Mouse (Mus musculus) kidney, postnatal 4 days (tissue): ENCODE measurements around the gene Tob2.

Experiments
- DNase-seq, 2 experiments: peaks; one replicate each; pipeline ENCODE4 v3.0.0; 2021; ENCODE audit warnings: mixed read lengths in 2 of 2

Gene Tob2

DNA sequence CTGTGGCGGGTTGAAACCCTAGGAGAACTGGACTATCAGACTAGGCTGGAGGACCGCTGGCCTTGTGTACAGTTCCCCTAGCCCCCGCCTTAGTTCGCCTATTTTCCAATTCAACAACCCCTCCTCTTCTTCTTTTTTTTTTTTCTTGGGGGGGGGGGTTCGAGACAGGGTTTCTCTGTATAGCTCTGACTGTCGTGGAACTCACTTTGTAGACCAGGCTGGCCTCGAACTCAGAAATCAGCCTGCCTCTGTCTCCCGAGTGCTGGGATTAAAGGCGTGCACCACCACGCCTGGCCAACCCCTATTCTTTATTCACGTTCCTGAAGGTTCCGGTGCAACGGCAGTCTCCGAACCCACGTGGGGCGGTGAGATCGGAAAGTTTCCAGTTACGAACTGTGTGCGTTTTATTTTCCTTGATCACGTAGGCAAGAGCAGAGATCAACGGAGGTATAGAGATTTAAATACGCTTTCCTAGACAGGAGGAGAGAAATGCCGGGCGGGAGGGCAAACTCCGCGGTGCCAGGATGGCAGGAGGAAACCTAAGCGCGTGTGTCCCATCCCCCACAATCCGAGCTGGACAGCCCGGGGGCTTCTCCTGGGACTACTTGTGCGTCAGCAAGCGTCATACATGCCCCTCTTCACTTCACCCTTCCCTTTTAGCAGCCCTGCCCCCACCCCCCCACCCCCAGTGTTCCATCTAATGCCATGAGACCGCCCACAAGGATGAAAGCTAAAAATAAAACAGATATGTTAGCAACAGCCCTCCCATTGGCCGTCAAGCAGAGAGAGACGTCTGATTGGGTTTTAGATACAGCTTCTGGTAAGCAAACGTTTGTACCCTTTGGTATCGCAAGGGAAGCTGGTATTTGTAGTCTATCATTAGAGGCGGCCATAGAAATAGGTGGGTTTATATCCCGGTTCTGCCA, 997 bp upstream of the Tob2 start:
- peak; percentile 84 to 88 for DNase-seq

DNA sequence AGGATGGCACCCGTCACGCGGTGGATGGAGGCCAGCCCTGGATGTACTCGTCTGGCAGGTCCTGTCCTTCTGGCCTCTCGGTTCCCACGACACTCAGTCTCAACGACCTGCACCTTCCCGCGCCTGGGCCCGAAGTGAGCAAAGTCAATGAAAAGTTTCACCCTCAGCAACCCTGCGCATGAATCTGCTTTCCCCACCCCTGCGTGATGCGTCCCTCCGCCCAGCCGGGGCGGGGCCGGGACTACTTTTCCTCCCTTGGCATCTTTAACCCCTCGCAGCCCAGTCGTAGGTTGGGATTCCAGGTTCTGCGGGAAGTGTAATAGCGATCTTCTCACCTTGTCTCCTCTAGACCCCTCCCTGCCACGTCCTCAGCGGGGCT, 469 bp downstream of the Tob2 start:
- DNase-seq: peak; percentile 93 to 95

DNA sequence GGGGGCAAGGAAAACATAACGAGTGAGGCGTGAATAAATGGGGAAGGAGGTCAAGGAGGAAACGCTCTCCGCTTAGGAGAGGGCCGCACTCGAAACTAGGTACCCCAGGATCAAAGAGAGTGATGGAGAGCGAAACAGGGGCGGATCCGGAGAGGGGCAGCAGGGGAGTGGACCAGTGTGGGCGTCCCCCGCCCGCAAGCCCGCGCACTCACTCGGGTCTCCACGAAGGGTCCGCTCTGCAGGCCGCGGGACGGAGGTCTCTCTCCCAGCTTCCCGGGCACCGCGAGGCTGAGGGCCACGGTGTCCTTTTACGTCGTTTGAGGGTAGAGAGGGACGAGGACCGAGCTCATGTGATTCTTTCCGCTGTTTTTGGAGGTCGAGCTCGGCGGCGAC, 876 bp downstream of the Tob2 start:
- peak; percentile 65 to 76 for DNase-seq

DNA sequence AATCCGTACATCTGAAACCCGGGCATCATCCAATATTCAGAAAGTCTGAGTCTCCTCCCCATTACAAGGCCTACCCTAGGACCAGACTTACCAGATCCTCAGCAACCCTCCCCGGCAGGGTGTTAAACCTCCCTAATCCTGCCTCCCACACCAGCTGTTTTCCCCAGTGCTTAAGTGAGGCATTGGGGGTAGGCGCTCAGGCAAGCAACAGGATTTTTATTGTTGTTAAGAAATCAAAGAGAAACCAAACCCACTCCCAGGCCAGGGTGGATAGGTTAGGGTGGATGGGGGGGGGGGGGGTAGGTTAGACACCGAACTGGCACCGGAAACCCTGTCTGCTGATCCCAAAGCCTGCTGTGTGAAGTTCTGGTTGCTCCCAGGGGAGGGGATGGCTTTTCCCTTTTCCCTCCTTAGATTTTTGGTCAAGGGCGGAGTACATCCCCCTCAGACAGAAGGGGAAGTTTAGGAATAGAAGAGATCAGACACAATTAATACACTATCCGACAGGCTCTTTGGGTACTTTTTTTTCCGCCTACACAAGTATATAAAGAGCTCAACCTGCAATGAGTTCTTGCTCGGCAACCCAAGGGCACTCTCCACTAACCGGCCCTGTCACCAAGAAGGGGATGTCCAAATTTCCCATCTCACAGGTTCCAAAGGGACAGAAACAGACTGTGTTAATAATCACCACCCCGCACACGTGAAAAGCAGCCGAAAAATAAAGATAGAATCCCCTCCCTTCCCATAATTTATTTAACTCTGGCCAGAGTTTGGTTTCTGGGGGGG, 1.5 kb downstream of the Tob2 start:
- peak in 1 of 2 experiments; percentile 40 for DNase-seq

DNA sequence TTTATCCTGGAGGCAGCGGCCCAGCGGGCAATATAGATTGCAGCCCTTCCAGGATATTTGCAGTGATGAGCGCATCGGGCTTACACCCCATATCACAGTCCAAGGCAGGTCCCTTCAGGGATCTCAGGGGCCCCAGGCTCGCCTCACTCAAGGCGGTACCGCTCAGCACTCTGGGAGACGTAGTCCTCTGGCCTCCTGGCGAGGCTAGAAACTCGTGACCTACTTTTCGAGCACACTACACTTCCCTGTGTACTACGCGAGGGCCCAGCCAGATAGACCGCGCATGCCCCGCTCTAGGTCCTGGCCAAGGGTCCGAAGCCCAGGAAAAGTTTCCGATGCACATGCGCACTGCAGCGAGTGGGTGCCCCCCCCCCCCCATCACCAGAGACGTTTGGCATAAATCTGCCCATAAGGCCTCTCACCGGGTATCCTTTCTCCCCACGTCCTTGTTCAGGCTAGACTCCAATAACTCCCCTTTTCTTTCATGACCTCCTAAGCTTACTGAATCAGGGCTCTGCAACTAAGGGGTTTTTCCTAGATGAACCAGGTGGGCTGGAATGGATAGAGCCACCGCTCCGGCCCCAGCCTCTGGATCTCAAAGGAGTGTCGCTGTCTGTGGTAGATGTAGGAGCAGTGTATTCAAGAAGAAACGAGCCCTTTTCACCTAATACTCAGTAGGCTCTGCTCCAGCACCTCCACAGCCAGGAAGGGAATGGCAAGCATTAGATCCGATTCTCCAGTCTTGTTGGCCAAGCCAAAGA, 2.4 kb downstream of the Tob2 start:
- DNase-seq: peak; percentile 86 to 92

DNA sequence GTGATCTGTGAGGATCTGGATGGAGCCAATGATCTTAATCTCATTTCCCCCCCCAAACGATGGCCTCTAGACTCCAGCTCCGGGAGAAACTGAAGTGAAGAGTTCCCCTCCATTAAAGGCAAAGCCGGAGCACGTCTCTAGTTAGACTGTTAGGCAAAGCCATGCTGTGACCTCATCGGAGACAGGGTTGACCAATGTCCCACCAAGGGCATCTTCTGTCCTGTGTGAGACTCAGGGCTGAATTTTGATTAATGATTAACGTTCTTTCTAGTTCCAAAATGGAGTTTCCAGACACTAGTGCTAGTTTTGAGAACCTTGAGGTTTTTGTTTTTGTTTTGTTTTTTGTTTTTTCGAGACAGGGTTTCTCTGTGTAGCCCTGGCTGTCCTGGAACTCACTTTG, 5.5 kb downstream of the Tob2 start:
- DNase-seq: no peak

DNA sequence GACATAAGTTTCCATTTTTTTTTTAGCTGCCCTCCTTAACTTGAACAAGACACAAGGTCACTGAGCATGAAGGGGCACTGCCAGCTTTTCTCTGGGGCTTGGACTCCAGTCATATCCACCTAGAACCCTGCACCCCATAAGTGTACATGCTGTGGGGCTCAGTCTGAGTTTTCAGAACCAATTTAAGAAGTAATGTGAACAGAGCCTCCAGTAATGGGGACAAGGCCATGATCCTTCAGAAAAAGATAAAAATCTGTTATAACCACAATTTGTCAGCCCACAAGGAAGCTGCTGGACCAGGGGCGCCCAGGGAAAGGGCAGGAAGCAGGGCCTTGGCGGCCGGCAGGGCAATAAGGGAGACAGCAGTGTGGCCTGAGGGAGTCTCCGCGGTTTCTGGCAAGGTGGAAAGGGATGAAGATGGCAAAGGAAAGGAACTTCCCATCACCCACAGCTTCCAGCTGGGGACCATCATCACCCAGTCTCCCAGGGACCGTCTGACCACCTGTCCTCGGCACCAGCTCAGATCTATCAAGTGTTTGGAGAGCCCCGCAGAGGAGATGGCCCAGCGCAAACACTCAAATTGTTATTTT, 6.1 kb downstream of the Tob2 start:
- DNase-seq: no peak

DNA sequence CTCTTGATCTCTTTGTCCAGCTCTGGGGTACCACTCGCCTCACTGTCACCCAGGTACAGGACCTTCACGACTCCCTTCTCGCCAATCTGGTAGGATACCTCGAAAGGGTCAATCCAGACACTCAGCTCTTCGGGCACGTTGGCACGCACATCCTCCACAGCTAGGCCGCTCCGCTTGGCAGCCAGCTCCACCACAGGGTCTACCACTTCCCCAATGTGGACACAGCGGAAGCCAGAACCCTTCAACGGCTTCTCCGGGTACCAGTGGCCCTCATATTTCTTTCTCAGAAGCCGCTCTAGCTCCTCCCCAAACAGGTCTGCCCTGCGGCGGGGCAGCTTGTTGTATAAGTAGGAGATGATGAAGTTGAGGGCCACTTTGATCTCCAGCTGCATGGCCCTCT, 7.2 kb downstream of the Tob2 start:
- DNase-seq: no peak

DNA sequence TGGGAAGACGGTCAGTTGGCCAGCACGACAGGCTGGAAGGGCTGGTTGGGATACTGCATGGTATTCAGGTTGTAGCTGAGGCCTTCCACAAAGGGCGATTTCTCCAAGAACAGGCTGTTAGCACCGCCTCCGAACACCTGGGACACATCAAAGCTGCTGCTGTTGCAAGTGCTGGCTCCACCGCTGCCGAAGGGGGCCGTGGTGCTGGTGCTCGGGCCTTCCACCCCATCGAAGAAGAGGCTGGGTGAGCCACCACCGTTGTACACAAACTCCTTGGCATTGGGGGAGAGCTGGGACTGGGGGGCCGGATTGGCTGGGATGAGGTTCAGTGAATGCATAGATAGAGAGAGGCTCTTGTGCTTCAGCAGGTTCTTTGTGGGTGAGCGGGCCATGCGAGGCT, 7.9 kb downstream of the Tob2 start:
- DNase-seq: no peak

DNA sequence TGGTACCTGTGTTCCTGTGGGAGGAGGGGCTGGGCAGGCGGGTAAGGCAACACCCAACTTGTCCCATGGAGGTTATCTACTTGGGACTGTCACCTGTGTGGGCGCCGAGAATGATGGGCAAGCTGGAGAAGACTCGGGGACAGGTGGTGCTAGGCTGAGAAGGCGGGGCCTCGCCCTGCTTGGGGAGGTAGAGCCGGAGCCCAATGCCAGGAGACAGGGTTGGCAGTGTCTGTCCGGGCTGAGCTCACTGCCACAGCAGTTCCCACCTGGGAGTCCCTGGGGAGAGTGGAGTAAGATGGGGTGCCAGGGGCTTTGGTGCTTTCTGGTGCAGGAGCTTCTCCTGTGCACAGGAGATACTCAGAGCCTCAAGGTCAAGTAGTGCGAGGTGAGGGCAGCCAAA, 9.5 kb downstream of the Tob2 start:
- DNase-seq: no peak

DNA sequence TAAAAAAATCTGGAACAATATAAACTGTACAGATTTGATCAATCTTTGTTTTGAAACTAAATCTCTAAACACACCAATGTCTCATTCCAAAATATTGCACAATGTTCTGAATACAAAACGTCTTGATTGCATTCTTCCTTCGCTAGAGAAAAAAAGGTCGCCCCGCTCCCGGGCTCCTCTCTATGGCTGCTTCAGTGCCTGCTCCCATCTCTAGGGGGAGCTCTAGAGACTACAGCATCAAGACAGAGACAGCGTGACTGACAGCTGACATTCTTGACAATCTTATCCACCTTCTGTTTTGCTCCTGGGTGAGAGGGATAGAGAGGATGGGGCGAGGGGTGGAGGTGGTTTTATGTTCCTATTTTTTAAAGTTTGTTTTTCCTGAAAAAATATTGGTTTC, 10.3 kb downstream of the Tob2 start:
- DNase-seq: peak; percentile 67 to 76

DNA sequence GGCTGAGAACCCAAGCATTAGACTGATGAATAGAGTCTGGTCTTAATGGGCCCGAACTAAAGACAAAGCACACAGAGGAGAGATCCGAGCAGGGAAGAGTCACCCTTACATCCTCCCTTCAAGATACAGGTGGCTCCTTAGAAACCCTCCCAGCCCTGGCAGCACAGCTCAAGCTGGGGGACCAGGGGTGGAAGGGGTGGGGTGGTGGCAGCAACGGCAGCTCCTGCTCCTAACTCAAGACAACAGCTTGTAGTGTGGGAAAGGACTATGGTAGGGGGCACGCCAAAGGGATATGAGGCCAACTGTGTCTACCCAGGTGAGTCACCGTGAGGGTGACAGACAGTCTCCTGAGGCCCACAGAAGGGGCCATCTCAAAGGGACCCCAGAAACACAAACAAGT, 10.7 kb downstream of the Tob2 start:
- DNase-seq: no peak

DNA sequence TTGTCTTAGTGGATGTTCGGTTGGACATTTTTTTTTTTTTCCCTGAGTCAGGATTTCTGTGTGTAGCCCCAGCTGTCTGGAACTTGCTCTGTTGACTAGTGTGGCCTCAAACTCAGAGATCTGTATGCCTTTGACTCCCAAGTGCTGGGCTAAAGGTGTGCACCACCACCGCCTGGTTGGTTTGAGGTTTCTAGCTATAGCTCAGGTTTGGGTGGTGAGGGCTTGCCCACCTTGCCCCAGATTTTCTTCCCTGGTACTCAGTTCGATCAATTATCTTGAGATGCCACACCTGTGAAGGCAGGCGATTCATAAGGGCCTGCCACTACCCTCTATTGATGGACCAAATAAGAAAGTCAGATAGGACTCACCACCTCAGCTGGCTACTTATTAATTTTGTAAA, 11.4 kb downstream of the Tob2 start:
- no peak for DNase-seq

DNA sequence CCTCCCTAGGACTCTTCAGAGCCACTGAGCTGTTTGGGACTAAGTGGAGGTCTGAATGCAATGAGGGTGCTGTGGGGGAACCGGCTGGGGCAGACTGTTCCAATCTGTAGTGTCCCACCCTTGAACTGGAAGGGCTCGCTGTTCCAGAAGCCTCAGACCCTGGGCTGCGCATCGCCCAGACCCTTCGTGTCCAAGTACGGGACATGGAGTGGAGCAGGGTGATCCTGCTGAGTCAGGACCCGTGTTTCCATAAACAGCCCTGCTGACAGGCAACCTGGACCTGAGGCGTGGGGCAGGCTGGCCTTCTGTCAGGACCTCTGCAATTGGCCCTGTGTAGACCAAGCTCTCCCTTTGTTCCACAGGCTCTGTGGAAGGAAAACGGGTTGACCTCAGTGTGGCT, 11.8 kb downstream of the Tob2 start:
- no peak for DNase-seq

DNA sequence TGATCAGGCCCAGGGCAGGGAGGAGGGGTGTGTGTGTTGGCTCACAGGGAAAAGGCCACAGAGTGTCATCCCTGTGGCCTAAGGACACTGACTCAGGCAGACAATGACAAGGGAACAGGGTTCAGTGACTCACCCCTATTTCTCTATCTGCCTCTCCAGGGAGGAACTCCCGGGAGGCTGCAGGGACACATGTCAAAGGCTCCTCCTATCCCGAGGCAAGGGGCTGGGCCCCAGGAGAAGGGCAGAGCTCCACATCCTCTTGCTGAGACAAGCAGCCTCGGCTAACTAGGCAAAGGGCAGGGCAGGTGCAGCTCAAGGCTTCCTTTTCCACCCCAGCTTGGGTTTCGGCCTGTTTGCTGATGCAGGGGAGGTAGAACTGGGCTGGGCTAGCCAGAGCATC, 12.9 kb downstream of the Tob2 start:
- peak; percentile 35 to 63 for DNase-seq

DNA sequence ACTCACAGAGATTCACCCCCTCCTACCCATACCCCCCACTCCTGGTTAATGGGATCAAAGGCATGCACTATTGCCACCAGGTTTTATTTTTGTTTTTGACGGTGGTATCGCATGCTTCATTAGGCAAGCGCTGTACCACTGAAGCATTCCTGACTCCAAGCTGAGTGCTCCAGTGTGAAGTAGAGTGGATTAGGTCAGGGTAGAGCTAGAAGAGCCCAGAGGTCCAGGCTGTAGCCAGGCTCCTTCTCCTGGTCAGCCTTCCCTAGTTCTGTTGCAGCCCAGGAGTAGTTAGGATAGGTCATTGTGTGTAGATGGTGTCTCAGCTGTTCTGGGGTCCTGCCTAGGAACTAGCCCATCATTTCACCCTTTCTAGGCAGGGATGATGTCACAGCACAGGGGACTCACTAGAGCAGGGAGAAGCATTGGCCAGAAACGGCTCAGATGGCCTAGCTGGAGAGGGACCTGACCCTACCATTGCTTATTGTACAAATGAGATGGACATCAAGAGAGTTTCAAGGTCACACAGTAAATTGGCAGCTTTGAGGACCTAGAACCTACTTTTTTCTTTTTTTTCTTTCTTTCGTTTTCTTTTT, 13.5 kb downstream of the Tob2 start:
- no peak for DNase-seq

DNA sequence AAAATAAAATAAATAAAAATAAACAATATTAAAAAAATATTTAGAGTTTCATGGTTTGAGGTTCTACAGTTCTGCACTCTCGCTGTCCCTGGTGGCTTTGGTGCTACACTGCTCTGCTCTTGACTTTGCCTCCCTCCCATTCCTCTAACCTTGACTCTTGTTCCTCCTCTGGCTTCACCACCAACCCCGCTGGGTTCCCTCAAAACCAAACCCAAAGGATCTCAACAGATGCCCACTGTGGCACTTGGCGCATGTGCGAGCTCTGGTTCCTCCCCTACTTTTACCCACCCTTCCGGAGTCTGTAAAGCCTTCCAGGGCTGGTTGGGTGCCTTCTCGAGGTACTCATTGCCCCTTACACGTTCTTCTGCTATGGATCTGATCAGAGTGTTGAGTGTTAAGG, 16.3 kb downstream of the Tob2 start:
- DNase-seq: no peak

DNA sequence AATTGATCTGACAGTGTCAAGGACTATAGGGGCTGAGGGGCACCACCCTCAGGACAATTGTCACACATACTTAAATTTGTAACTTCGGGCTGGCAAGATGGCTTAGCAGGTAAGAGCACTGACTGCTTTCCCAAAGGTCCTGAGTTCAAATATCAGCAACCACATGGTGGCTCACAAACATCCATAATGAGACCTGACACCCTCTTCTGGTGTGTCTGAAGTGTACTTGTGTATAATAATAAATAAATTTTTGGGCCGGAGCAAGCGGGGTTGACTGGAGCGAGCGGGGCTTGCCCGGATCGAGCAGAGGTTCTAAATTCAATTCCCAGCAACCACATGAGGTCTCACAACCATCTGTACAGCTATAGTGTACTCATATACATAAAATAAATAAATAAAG, 18.3 kb downstream of the Tob2 start:
- DNase-seq: no peak

DNA sequence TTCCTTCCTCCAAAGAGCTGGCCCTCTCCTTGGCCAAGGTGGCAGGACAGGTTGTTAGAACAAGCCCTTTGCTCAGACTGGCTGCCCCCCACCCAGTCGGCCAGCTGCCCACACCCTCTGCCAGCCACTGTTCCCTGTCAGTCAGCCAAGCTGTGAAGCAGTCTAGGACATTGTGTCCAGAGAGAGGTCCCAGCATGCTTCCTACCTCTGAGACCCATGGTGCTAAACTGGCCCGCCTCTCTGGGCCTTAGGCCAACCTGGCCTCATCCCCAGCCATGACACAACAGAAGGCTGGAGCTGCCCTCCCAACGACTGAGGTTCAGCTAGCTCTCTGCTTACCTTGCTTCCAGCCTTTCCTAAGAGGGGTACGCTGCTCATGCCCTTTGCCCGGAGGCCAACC, 19.0 kb downstream of the Tob2 start:
- DNase-seq: peak; percentile 60 to 70

DNA sequence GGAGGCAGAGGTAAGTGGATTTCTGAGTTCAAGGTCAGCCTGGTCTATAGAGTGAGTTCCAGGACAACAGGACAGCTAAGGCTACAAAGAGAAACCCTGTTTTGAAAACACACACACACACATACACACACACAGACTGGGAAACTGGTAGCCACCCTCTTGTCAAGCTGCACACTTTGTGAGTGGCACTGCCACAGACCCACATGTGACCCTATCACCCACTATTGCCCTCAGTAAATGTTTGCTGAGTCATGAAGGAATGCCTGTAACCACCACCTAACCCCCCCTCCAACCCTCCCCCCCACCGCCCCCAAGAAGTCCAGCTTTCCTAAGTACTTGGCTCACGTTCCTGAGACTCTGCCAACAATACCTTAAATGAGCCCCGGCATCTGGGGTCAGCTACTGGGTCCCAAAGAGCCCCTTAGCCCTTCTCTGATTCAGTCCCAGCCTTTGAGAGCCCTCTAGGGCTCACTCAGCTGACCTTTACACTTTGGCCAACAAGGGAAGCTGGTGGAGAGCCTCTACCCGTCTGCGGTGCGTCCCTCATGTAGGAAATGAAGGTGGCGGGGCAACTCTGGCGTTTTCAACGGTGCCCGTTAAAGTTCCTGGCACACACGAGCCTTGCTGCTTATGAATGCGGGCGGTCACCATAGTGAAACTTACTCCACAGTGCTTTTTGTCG, 19.9 kb downstream of the Tob2 start:
- no peak for DNase-seq

DNA sequence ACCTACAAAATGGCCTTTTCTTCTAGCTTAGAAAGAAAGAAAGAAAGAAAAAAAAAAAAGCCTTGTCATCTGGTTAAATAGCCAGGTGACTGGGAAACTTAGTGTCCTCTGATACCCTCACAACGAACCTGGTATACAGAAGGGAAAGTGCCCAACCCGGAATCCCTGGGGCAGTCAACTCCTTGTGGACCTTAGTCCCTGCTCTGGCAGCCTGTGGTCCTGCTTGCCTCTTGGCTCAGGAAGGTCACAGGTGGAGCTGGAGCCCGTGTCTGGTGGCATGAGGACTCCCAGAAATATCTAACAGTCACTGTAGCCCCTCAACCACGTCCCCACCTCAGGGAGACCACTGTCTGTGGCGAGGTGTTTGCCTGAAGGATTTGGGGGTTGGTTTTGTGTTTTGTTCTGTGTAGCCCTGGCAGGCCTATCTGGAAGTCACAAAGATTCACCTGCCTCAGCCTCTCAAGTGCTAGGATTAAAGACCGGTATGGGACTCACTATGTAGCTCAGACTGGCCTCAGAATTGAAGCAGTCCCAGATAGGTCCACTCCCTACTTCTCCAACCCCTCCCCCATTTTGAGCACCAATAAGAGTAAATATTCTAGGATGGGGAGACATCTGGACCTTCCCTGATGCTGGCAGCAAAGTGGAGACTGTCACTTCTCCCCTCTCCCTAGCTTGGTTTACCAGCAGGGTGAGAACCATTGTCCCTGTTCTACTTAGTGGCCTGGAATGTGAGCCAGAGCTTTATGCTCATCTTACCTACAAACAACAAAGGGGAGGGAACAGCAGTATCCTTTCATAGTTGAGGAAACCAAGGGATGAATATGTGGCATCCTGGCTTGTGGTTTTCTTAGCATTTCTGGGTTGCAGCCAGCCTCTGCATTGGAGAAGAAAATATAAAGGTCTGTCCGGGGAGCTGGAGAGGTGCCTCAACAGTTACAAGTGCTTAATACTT, 21.4 kb downstream of the Tob2 start:
- no peak for DNase-seq
